Mouse (Mus musculus): Measurements from ENCODE around the gene Ddx10. TPM values are rescaled to one million over a fixed set of nuclear protein-coding genes. Genes with fewer than 3 reads are reported as not detected.

Ddx10 gene
- total RNA-seq, 4 experiments from 2014 or later, result 7.9 to 11.7 (median 9.2) TPM

Other genes with a start within 250 kb of the Ddx10 start
- gene Exph5, start 53.6 kb upstream of the Ddx10 start, total RNA-seq (2022), result 1 to 10 TPM; 1.9 to 4.1 (median 2.8) TPM
- 1 to 10 TPM; 3.0 to 4.3 (median 3.8) TPM for gene Kdelc2, start 136.0 kb upstream of the Ddx10 start, total RNA-seq (2022)
- gene 4930550C14Rik, start 154.3 kb upstream of the Ddx10 start, total RNA-seq (2022), result not detected

Measured in gastrocnemius, adult 8-10 months (tissue).